Mouse (Mus musculus) liver, embryonic 14 days (tissue): Measurements from ENCODE around the gene Lpp. TPM values are rescaled to one million over a fixed set of nuclear protein-coding genes. Genes with fewer than 3 reads are reported as not detected.

Source experiments
- polyA plus RNA-seq: library from polyadenylated mRNA; depleted of rRNA; stranded (reverse); fragments of >200 nt; gene quantifications from 2 replicates; pipeline ENCODE4 v1.2.3, GENCODE M21; 2012; rRNA removed

The Lpp gene
- polyA plus RNA-seq, result 1.6 and 1.8 TPM in 2 replicates

DNA sequence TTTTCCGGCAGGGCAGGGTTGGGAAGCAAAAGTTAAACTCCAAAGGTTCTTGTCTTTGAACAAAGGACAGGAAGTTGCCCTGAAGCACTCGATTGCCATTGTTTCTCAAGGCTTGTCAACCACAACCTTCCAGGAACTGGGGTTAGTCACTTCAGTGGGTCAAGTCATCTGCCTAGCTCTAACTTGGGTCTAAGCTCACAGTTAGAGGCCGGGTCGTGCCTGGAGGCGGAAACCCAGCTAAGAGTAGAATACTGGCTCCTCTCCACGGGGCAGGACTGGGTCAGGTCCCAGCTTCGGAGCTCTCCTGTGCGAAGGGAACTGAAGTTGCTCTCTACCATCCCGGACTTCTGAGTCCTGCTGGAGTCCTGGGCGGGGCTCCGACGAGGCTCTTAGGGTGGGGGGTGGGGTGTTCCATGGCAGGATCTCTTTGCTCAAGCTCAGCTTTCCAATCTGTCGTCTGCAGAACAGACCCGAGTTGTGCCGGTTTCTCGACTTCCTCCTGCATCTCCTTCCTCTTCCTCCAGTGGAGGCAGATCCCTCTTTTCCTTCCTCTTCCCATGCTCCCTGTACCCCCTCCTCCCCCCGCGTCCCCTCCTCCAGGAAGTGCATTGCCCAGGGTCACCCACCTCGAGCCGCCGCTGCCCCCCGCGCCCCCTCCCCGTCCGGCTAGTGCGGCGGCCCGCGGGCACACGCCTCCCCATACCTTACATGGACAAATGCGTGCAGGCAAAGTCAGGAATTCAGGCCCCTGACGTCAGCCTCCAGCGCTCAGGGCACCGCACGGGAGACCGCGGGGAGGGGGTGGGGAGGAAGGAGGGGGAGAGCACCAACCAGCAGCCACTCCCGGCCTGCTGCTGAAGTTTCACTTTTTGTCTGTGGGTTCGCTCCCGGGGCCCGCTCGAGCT is at the start of gene Lpp:
Lpp (plus strand) TSS at position 857 of the 905 bp plus-strand sequence.

